Mouse (Mus musculus): ENCODE measurements around the gene Il17rc. TPM values are rescaled to one million over a fixed set of nuclear protein-coding genes. Genes with fewer than 3 reads are reported as not detected.

Il17rc gene
- not detected for total RNA-seq (2023)

GRCm38 (mm10) chr6:113471297-113471936, at the start of gene Il17rc:
Gene Il17rc (plus strand): TSS chr6:113471427.

GRCm38 (mm10) chr6:113435664-113436205, 35.5 kb upstream of the Il17rc start, which contains the start of gene Cidec:
Gene Cidec (minus strand): TSS chr6:113435760.

GRCm38 (mm10) chr6:113442442-113443090, 28.7 kb upstream of the Il17rc start, which contains the start of gene Jagn1:
Gene Jagn1 (plus strand): TSS chr6:113442569.

GRCm38 (mm10) chr6:113457952-113458534, 13.2 kb upstream of the Il17rc start, which contains the start of gene Il17re:
Gene Il17re (plus strand): TSS chr6:113458484.

GRCm38 (mm10) chr6:113483100-113483615, 11.9 kb downstream of the Il17rc start, which contains the start of gene Creld1:
Gene Creld1 (plus strand): TSS chr6:113483297.

GRCm38 (mm10) chr6:113501388-113502084, 30.3 kb downstream of the Il17rc start, which contains the start of gene Prrt3:
Gene Prrt3 (minus strand): TSS chr6:113501931.

GRCm38 (mm10) chr6:113530932-113531839, 60.0 kb downstream of the Il17rc start, which contains the start of the genes Emc3 and Fancd2:
Gene Emc3 (minus strand): TSS chr6:113531652.
Gene Fancd2 (plus strand): TSS chr6:113531682.

Other genes with a start within 250 kb of the Il17rc start
- 10 to 100 TPM; 42.1 to 48.3 TPM for gene Mtmr14, start 233.6 kb upstream of the Il17rc start, total RNA-seq (2023)
- gene Cpne9, start 189.1 kb upstream of the Il17rc start, total RNA-seq (2023) = 1 to 10 TPM in 1 of 2 experiments, under 1 TPM in 1; 0.79 to 2.4 TPM
- 10 to 100 TPM; 82.6 to 87.5 TPM for gene Brpf1, start 164.3 kb upstream of the Il17rc start, total RNA-seq (2023)
- 10 to 100 TPM in 1 of 2 experiments, 1 to 10 TPM in 1; 9.6 to 11.3 TPM for gene Ogg1, start 144.5 kb upstream of the Il17rc start, total RNA-seq (2023)
- 10 to 100 TPM; 28.1 to 30.0 TPM for gene Camk1, start 127.4 kb upstream of the Il17rc start, total RNA-seq (2023)
- gene Tada3, start 93.5 kb upstream of the Il17rc start, total RNA-seq (2023) = 10 to 100 TPM; 24.7 to 26.8 TPM
- 100 to 1,000 TPM; 463 to 492 TPM for gene Arpc4, start 93.3 kb upstream of the Il17rc start, total RNA-seq (2023)
- gene Ttll3, start 82.2 kb upstream of the Il17rc start, total RNA-seq (2023) = 10 to 100 TPM; 35.3 to 42.1 TPM
- 1 to 10 TPM; 1.6 to 3.6 TPM for gene Rpusd3, start 52.1 kb upstream of the Il17rc start, total RNA-seq (2023)
- not detected for gene Cidec, start 35.7 kb upstream of the Il17rc start, total RNA-seq (2023)
- gene Jagn1, start 28.9 kb upstream of the Il17rc start, total RNA-seq (2023) = 10 to 100 TPM; 11.7 to 12.2 TPM
- gene Il17re, start 12.9 kb upstream of the Il17rc start, total RNA-seq (2023) = not detected
- 1 to 10 TPM; 2.2 to 2.3 TPM for gene Creld1, start 11.9 kb downstream of the Il17rc start, total RNA-seq (2023)
- not detected for gene Prrt3, start 30.5 kb downstream of the Il17rc start, total RNA-seq (2023)
- gene Emc3, start 60.2 kb downstream of the Il17rc start, total RNA-seq (2023) = 10 to 100 TPM; 41.9 to 44.7 TPM
- 10 to 100 TPM; 15.0 to 22.8 TPM for gene Fancd2, start 60.3 kb downstream of the Il17rc start, total RNA-seq (2023)
- not detected for gene Fancd2os, start 129.3 kb downstream of the Il17rc start, total RNA-seq (2023)
- 100 to 1,000 TPM; 121 to 127 TPM for gene Brk1, start 133.3 kb downstream of the Il17rc start, total RNA-seq (2023)
- gene Vhl, start 152.5 kb downstream of the Il17rc start, total RNA-seq (2023) = 10 to 100 TPM; 20.1 to 20.6 TPM
- gene Irak2, start 167.0 kb downstream of the Il17rc start, total RNA-seq (2023) = 10 to 100 TPM; 81.4 to 91.1 TPM
- 10 to 100 TPM; 76.4 to 77.2 TPM for gene Tatdn2, start 225.6 kb downstream of the Il17rc start, total RNA-seq (2023)
- gene Ghrl, start 248.5 kb downstream of the Il17rc start, total RNA-seq (2023) = not detected

All from neutrophil, adult 83 days (primary cell).